Mouse (Mus musculus) c-Kit-positive CD71-positive TER-119-positive erythroid progenitor cells, embryonic 14.5 days (primary cell): Measurements from ENCODE around the gene Rab40c.
A peak's percentile ranks its signal among the peaks of the same experiment; 100 is the strongest.
"Not testable (repeated sequence)": the region's sequence is repeated elsewhere in the genome, so short reads cannot be mapped to it uniquely, and the experiment has no call there.

ENCODE experiments used
- DNase-seq: peaks from one replicate; pipeline ENCODE4 v3.0.0-alpha.2; 2013; ENCODE audit warnings: low spot score

The Rab40c gene

DNA sequence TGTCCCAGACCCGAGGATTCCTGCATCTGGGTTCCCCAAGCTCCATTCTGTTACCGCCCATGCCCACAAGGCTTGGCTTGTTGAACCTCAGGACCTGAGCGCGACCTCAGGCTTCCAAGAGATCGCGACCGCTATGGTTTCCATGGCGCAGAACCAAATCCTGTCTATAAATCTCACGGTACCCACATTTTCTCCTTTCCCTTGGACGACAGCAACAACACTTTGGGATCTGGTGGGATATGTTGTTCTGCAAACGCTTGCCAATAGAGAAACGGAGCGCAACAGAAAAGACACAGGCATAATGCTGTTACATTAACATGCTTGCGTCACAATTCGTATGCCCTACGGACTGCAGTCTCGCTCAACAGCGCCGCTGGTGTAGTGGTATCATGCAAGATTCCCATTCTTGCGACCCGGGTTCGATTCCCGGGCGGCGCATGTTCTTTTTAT is 44.8 kb downstream of the Rab40c start, which contains the start of gene Mettl26:
Mettl26 (plus strand) TSS at position 354 of the 450 bp plus-strand sequence.
- DNase-seq: peak; percentile 94

DNA sequence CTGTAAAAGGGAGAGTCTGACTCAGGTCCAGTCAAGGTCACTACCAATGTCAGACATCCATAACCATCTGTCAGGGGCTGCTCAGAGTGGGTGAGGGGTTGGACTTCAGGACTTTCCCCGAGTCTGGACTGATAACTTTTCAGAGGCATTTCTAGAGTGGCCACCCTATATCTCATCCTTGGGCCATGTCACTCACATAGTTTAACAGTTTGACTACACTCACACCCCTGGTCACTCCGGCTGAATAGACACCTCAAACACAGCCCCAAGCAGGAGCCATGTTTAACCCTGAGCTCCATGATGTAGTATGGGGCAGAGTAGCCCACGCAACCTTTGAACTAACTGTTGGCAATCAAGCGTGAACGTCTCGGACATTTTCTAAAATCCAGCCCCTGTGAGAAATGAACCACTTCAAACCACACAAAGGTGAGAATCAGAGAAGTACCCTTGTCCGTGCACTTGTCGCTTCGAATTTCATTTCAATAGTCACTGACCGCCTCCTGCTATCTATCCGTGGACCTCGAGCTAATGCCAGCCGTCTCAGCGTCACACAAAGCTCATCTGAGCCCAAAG is 45.3 kb downstream of the Rab40c start:
- no peak for DNase-seq

DNA sequence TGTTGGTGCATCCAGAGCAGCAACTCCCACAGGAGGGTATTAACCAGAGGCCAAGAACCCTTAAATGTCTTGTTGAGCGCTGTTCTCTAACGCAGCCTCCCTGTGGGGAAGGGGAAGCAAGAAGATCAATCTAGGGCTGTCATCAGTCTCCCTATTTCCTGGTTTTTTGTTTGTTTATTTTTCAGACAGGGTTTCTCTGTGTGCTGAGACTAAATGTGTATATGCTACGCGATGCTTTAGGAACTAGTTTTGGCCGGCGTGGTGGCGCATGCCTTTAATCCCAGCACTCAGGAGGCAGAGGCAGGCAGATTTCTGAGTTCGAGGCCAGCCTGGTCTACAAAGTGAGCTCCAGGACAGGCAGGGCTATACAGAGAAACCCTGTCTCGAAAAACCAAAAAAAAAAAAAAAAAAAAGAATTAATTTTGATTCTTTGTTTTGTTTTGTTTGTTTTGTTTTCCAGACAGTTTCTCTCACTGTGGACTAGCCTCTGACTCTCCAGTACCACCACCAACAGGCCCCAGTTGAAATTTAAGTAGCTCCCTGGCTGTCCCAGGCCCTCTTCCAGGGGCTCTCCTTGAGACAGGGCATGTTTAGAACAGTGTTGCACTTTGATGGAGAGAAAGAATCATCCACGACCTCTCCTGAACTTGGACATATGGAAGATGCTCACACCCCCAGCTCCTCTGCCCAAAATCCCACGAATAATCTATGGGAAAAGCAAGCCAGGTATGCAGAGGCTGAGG is 46.0 kb downstream of the Rab40c start:
- no peak for DNase-seq

DNA sequence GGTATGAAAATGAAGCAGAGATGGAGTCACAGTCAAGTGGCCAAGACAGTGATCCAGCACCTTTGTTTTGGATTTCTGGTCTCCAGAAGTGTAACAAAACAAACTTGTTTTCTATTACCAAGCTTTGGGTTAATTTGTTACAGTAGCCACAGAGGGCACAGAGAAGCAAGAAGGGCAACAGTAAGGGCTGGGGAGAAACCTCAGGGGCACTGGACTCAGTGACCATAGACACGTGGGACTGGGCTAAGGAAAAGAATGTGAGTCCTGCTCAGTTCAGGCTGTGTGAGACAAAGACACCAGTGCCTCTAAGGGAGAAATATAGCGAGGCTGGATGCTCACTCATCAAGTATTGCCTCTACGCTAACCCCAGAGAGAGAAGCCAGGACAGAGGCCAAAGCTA is 46.9 kb downstream of the Rab40c start:
- no peak for DNase-seq

DNA sequence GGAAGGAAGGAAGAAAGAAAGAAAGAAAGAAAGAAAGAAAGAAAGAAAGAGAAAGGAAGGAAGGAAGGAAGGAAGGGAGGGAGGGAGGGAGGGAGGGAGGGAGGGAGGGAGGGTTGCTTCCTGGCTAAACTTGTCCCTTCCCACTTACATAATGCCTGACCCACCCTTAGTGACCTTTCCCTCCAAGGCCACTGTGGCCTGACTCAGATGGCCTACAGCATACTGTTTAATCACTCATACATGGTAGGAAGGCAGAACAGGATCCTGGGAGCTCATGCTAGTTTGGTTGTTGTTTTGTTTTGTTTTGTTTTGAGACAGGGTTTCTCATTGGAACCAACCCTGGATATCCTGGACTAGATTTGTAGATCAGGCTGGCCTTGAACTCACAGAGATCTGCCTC is 48.0 kb downstream of the Rab40c start:
- DNase-seq: not testable (repeated sequence)

DNA sequence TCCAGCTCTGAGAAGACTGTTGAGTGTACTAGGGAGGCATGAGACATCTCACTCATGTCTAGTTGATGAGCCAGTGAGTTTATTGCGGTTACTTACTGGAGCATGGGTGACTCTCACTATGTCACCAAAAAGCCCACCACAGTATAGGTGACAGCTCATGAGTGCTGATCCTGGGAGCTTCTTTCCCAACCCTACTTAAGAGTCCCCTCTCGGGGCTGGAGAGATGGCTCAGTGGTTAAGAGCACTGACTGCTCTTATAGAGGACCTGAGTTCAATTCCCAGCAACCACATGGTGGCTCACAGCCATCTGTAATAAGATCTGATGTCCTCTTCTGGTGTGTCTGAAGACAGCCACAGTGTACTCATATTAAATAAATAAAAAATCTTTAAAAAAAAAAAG is 49.6 kb downstream of the Rab40c start:
- no peak for DNase-seq

DNA sequence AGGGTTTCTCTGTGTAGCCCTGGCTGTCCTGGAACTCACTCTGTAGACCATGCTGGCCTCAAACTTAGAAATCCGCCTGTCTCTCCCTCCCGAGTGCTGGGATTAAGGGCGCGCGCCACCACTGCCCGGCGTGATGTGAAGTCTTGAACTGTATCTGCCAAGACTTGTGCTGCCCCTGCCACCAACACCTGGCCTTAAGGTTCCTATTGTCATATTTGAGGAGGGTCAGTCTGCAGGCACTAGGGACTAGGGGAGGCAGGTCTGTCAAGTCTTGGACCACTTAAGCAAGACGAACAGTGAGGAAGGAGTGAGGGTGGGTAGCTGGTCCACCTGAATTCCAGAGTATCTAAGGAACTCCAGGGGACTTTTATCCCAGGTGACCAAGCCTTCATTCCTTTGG is 50.0 kb downstream of the Rab40c start:
- DNase-seq: no peak

DNA sequence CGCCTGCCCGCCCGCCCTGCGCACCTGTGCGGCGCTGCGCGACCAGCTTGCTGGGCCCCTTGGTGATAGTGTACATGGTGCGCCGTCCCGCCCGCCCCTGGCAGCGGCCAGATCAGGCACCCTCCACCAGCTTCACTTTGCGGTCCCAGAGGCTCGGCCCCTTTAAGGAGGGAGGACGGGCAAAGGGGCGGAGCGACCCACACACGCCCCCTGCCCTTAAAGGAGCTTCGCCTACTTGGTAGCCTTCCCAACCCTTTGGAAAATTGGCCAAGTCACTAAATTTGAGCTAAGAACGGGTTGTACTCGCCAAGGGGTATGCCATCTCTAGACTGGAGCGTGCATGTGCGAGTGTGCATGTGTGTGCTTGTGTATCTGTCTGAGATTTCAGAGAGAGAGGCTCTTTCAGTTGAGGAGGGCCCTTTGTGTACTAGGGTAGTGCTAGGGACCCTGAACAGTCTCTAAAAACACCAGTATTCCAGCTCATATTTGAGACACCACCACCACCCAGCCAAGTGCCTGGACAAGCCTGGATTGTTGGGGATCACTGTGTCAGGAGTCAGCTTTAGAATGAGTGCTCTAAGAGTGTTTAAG is 50.8 kb downstream of the Rab40c start, which contains the start of gene Mcrip2:
Mcrip2 (minus strand) TSS at position 164 of the 591 bp plus-strand sequence.
- peak; percentile 30 for DNase-seq

DNA sequence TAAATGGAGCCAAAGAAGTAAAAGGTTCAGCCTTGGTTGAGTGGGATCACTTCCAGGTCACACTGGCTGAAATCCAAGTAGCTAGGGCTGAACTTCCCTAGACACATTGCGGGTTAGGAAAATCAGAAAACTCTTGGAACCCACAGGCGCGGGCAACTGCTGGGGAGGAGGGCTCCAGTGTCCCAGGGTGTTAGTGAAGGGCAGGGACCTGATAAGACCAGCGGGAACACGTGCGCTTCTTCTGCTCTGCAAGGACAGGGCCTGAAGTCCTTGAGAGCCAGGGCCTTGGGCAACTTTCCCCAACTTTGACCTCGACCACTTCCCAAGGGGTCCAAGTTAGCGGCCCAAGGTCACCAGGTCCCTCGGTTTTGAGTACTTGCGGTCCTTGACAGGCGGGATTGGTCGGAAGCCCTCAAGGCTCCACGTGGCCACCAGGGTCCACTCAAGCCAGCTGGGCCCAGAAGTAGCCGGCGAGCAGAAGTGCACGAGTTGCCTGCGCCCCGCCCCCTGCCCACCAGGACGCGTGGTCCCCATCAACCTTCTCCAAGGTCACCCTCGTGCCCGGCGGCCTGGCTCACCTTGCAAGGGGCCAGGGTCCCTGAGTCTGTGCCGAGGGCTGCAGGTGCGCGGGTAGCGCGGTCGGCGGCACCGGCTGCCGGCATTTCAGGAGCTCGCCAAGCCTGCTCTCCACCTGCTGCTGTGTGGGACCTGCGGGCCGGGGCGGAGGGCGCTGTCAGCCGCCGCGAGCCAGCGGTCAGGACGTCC is 51.5 kb downstream of the Rab40c start:
- peak; percentile 39 for DNase-seq

DNA sequence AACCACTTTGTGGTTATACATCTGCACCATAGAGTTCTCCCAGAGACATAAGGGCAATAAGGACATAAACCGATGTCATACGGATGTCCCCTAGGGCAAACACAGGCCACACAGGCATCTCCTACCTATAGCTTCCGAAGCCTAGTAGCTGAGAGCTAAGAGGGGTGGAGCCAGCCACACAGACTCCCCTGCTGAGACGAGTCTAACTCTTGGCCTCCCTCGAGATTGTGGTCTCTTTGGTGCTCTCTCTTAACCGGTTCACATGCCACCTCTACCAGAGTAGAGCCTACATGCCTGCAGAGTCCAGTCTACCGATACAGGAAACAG is 52.1 kb downstream of the Rab40c start:
- peak; percentile 41 for DNase-seq

DNA sequence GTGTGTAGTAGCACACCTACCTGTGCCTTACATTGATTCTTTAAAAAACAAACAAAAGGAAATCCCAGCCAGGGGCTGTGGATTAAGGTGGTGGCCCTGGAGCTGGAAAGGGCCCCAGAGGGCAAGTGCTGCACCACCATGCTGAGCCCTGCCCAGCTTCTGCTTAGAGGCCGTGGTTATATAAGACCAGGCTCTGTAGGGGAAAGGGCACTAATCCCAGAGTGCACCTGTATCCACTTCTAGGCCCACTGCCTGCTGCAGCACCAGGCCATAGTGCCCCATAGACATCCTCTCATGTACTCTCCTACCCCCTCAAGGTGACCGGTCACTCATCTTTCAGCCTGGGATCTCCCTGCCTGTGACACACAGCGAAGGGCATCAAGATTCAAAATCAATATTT is 53.4 kb downstream of the Rab40c start:
- DNase-seq: no peak

DNA sequence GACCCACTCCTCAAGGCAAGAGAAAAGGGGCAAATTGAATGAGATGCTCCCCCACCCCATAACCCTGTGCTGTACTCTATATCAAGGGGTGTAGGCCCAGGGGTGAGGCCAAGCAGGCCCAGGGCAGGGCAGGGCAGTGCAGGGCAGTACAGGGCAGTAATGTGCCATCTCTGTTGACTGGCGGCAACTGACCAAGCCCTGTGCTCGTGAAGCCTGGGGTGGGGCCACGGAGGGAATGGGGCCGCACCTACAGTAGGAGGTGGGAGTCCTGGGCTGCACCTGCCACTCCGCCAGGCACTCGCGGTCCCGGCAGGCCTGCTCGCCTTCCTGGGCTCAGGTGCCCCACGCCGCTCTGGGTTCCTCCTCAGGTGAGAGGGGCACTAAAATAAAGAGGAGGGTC is 54.2 kb downstream of the Rab40c start:
- no peak for DNase-seq

DNA sequence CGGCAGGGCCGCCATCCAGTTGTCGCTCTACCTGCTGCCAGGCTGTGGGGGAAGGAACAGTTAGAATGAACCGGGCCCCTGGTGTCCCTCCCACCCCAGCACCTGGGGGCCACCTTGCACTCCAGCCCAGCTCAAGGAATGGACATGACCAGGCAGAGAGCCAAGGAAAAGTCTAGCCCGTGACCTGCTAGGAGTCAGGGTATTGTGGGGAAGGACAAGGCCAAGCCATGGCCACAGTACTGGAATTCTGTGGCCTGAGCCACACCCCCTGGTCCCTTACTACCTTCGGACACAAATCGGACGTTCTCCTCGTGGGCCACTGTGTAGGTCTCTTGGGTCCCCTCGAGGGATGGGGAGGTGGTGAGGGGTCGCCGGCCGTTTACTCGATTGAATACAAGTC is 55.2 kb downstream of the Rab40c start:
- DNase-seq: no peak

DNA sequence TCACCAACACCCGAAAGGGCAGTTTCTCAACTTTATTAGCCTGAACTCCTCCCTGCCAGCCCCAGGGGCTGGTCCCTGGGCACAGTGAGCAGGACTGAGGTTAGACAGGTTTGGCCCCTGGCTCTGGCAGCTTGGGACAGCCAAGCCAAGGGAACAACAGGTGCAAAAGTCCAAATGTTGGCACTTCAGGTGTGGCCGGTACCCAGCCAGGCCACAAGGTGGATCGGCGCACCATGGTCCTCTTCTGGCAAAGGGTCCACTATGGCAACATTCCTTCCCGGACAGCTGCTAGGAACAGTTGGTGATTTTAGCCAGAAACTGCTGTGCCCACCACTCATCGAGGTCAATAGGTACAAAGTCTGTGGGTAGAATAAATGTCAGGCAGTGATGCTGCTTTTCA is 55.8 kb downstream of the Rab40c start:
- DNase-seq: no peak

DNA sequence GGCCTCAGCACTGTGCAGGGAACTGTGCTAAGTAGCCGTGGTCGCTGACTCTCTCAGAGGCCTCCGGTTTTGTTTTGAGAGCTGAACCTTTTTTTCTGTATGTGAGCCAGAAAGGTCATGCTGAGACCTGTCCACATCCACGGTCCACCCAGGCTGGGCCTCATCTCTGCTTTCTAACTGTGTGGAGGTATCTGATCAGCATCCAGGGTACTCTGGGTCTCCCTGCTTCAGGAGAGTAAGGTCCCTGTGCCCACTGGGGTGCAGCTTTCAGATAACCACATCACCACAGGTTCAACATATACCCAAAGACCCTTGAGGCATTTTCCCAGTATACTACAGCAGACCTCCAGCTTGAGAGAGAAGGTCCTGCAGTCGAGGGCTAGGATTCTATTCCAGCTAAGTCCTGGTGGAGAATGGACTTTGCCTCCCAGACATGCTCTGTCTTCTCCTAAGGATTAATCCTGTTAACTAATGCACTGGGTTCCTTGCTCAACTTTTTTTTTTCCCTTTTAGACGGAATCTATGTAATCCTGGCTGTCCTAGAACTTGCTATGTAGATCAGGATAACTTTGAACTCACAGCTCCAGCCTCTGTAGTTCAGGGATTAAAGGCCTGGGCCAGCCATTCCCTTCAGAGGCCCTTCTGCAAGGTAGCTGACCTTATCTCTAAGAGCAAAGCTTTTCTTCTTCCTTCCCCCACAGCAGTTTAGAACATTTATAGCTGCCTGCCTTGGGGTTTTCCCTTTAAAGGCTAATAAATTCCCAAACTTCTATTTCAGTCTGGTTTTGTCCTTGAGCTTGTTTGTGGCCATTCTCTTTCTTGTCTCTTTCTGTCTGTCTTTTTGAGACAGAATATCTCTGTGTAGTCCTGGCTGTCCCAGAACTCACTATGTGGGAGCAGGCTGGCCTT is 57.6 kb downstream of the Rab40c start:
- DNase-seq: no peak

DNA sequence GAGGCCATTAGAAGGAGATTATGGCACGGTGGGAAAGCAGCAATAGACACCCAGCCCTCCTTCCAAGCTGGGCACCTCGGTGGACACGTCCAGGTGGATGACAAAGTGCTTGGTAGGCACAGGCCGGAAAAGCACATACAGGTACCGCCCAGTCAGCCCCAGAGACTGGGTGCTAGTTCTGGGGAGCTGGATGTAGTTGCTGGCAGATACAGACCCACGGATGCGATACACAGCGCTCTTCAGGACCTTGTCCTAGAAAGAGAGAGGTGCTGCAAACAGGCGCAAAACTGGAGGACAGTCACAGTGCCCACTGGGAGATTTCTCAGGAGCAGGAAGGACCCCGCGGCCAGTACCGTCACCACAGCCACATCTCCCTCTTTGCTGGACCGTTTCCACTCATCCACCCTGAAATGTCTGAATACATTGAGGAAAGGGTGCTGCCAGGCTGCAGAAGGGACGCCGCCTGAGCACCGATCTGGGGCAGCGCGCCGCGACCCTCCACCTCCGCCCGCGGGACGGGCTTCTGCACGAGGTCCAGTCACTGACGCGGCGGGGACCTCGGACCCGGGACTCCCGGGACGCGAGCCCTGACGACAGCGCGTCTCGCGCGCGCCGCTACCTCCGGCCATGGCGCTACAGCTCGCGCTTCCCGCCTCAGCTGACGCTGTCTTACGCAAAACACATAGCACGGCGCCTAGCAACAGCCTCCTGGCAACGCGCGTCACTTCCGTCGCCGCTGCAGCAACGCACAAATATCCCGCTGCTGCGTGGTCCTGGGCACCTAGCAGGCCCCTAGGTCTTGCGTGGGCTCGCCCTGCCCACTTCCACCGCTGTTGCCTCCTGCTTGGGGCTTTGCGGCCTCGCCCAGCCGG is 58.5 kb downstream of the Rab40c start, which contains the start of gene Wdr90:
Wdr90 (minus strand) TSS at position 670 of the 872 bp plus-strand sequence.
- DNase-seq: peak; percentile 85

DNA sequence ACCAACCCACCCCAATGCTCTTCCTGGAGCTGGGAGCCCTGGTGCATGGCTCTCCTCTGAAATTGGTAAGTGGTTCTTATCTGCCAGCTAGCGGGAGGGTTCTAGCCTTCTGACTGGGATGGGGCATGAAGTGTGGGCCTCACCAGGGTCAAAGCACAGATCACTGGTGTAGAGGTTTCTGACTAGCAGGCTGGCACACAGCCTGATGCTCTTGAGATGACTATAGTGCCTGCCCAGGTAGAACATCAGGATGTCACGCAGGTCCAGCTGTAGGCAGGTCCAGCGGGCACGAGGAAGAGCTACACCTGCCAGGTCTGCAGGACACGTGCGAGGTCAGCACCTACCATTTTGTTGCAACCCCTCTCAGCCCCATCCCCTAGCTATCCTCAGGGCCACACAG is 59.3 kb downstream of the Rab40c start:
- DNase-seq: no peak

DNA sequence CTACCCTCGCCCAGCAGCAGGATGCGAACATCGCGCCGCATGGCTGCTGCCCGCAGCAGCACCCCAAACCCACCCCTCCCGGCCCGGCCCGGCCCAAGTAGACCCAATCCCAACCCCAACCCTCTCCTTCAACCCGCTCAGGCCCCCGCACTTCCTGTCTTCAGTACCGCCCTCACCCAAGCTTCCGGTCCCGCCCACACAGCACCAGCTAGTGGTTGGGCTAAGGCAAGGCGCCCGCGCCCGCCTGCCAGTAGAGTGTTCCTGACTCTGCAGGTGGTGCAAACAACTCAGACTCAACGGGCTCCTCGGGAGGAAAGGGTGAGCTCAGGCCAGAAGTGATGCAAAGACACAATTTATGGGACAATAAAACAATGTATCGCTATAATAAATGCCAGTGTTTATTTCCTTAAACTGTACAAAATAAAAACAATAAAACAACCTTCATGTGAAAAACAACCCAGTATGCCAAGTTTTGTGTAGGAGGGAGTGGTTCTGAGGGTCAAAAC is 75.1 kb downstream of the Rab40c start, which contains the start of gene Rhot2:
Rhot2 (minus strand) TSS at position 456 of the 506 bp plus-strand sequence.
- DNase-seq: peak; percentile 90

DNA sequence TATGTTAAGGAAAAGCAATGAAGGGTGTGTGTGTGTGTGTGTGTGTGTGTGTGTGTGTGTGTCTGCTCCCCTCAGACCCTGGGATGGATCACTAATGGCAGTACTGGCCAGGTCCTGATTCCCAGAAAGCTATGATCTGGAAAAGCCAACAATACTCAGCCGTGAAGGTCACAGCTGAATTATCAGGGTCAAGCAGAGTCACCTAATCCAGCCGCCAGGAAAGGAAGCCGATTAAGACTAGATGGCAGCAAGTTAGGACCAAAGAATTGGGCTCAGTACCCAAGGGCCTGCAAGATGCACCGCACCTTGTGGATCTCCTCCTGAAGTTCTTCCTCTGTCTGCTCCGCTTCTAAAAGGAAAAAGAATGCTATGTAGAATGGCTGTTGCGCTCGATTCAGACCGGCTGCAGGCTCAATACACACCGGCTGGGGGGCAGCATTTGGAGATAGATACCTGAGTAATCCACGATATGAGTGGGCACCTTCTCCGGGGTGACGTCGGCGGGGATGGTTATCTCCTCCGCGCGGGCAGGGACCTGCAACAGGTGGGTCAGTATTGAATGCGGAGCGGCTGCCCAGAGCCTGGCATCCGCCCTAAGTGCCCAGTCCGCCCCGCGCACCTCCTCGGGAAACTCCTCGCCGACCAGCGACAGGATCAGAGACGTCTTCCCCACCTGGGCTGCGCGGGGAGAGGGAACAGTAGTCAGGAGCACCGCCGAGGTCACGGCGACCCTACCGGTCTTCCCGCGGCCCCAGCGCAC is 75.7 kb downstream of the Rab40c start:
- no peak for DNase-seq
